Mouse (Mus musculus): ENCODE measurements around the gene Lif.

- TF ChIP-seq POLR2A (IDR thresholded peaks at IDR 0.05; ENCODE audit: insufficient read depth, low read depth, low read length) (no peak), CTCF (IDR thresholded peaks at IDR 0.05; ENCODE audit: insufficient read depth, low read depth, low read length) (no peak)
These were observed 52.3 kb downstream of the Lif start for GRCm38 (mm10) chr11:4309613-4310012.
